ENCODE assay signal across 8 mouse cellular contexts in the genomic region with DNA sequence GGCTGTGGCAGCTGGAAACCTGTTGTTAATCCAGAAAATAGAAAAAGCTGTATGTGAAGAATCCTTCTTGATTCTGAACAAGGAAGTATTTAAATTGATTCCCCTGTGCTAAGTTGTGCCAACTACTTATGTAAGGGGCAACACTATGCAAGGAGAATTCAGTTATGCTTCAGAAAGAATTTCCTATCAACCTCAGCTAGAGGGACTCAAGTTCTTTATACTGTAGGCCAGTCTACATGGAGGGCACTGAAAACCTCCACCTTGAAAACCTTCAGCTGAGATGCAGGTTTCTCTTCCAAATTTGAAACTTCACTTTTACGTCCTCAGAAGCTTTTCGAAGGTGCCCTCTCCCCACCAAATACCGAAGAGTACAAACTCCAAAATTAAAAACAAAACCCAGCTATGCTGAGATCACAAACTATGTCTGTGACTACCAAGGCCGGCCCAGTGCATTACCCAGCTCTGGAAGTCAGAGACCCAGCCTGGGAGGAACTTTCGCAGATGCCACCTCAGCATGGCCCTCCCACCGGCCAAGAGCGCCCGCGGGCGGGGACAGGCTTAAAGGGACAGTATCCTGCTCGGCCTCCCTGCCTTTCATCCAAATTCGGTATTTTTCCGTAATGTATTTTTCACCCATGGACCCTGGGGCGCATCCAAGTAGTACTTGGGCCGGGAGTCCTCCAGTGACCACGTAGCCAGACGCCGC. TPM values are rescaled to one million over a fixed set of nuclear protein-coding genes. Genes with fewer than 3 reads are reported as not detected.
DNase-seq lines count a peak whose midpoint lies in the region; ATAC-seq and TF ChIP-seq lines count a peak whose summit lies in the region.

No protein-coding gene starts in this region.

- H3K9ac ChIP-seq in MEL (ENCODE audit: control insufficient read depth, low read depth, low read length, poor library complexity, severe bottlenecking): peak overlapping the region; percentile 94
- H3K9ac ChIP-seq in forebrain, embryonic 16.5 days (replicated peaks; ENCODE audit: low read depth, low read length): peak overlapping the region; percentile 83
- peak overlapping the region; percentile 91 for H3K9ac ChIP-seq in lung, embryonic 16.5 days (ENCODE audit: low read length)

- peak in 1 of 3 experiments; percentile 1; a peak in 1 of 6 replicates for TF ChIP-seq CTCF in MEL (IDR thresholded peaks at IDR 0.05 in 2 of 3, conservative IDR thresholded peaks at IDR 0.05 in 1 of 3; ENCODE audit: control insufficient read depth in 1 of 3, insufficient read depth in 1 of 3, low read depth in 2 of 3, low read length in 3 of 3, poor library complexity in 1 of 3, severe bottlenecking in 1 of 3)
- no peak; the same call in 1 of the 2 replicates for TF ChIP-seq CTCF in layer of hippocampus, adult 2 months (conservative IDR thresholded peaks at IDR 0.05)

- TF ChIP-seq RAD21 in MEL (IDR thresholded peaks at IDR 0.05; ENCODE audit: low read depth, low read length): no peak

- intact Hi-C loops in heart, postnatal 36 days (cut with DNase I): loop anchor here (1.0 kb wide), 1 partner anchor 34 kb away; a partner anchor contains a TSS

- H3K27me3 ChIP-seq in MEL (ENCODE audit: control insufficient read depth in 1 of 2, insufficient read depth in 2 of 2, low read length in 2 of 2): no peaks in the 10 kb centered on the region
- H3K27me3 ChIP-seq in forebrain, embryonic 16.5 days (replicated peaks; ENCODE audit: control insufficient read depth, insufficient read depth, low read length): no peaks in the 10 kb centered on the region
- no peaks in the 10 kb centered on the region for H3K27me3 ChIP-seq in lung, embryonic 16.5 days (ENCODE audit: control insufficient read depth, insufficient read depth, low read depth, low read length)

- WGBS in forebrain, embryonic 16.5 days: 4% methylated on average over 18 of the region's 18 CpGs
- WGBS in lung, embryonic 16.5 days: 2% methylated on average over 18 of the region's 18 CpGs

- H3K4me1 ChIP-seq in MEL (ENCODE audit: control insufficient read depth in 1 of 2, insufficient read depth in 2 of 2, low read length in 2 of 2): peaks cover 3 to 13% of the 10 kb centered on the region in 2 experiments; a peak in 3 of 4 replicates
- peaks cover 11% of the 10 kb centered on the region for H3K4me1 ChIP-seq in forebrain, embryonic 16.5 days (replicated peaks; ENCODE audit: control insufficient read depth, insufficient read depth, low read length)
- H3K4me1 ChIP-seq in lung, embryonic 16.5 days (replicated peaks; ENCODE audit: control insufficient read depth, insufficient read depth, low read length): peaks cover 11% of the 10 kb centered on the region

- H3K4me2 ChIP-seq in forebrain, embryonic 16.5 days (ENCODE audit: low read length): peak overlapping the region; percentile 99
- peak overlapping the region; percentile 58 for H3K4me2 ChIP-seq in lung, embryonic 16.5 days (ENCODE audit: low read depth, low read length)

- DNase-seq in MEL (ENCODE audit: low read depth, low spot score): peak; percentile 84
- peak; percentile 76 to 84 for DNase-seq in cerebellum, adult 18-20 months
- DNase-seq in heart, postnatal 36 days: peak; percentile 77 to 82
- DNase-seq in layer of hippocampus, adult 2 months (ENCODE audit: low spot score in 2 of 2): peak; percentile 40 to 49
- peak; percentile 49 for DNase-seq in ovary, postnatal 14 days (ENCODE audit: low spot score)
- DNase-seq in thymus, postnatal 14 days: peak; percentile 62

- no peak for TF ChIP-seq EP300 in MEL (IDR thresholded peaks at IDR 0.05; ENCODE audit: low read depth in 1 of 2, low read length in 2 of 2)

- ATAC-seq in forebrain, embryonic 16.5 days: peak; percentile 76
- peak; percentile 91 for ATAC-seq in lung, embryonic 16.5 days (ENCODE audit: low read depth)

- peaks cover 47% of the 10 kb centered on the region for H3K79me2 ChIP-seq in MEL (ENCODE audit: control insufficient read depth, insufficient read depth, low read length, poor library complexity)

- H3K27ac ChIP-seq in MEL (ENCODE audit: control insufficient read depth, low read depth, low read length): peak overlapping the region; percentile 66
- peak overlapping the region; percentile 67; the same call in 1 of the 2 replicates for H3K27ac ChIP-seq in forebrain, embryonic 16.5 days (ENCODE audit: low read length)
- H3K27ac ChIP-seq in layer of hippocampus, adult 2 months: peak overlapping the region; percentile 87
- peak overlapping the region; percentile 96 for H3K27ac ChIP-seq in lung, embryonic 16.5 days (ENCODE audit: low read length)

- no peak for TF ChIP-seq POLR2A in MEL (IDR thresholded peaks at IDR 0.05; ENCODE audit: control insufficient read depth in 1 of 2, insufficient read depth in 1 of 2, low read depth in 1 of 2, low read length in 2 of 2, poor library complexity in 1 of 2)

- peaks cover 21 to 23% of the 10 kb centered on the region in 2 experiments for H3K36me3 ChIP-seq in MEL (ENCODE audit: control insufficient read depth in 1 of 2, insufficient read depth in 2 of 2, low read length in 2 of 2)
- no peaks in the 10 kb centered on the region for H3K36me3 ChIP-seq in forebrain, embryonic 16.5 days (ENCODE audit: control insufficient read depth, insufficient read depth)
- peaks cover 16% of the 10 kb centered on the region for H3K36me3 ChIP-seq in lung, embryonic 16.5 days (ENCODE audit: control insufficient read depth, insufficient read depth, low read length)

- H3K9me3 ChIP-seq in MEL (replicated peaks; ENCODE audit: insufficient read depth, low read length): no peaks in the 10 kb centered on the region
- H3K9me3 ChIP-seq in forebrain, embryonic 16.5 days (ENCODE audit: control insufficient read depth, low read length): no peaks in the 10 kb centered on the region
- H3K9me3 ChIP-seq in lung, embryonic 16.5 days (ENCODE audit: control insufficient read depth, low read length): no peaks in the 10 kb centered on the region

- peak overlapping the region; percentile 95 to 97 for H3K4me3 ChIP-seq in MEL (ENCODE audit: control insufficient read depth in 1 of 2, insufficient read depth in 1 of 2, low read depth in 2 of 2, low read length in 2 of 2)
- H3K4me3 ChIP-seq in forebrain, embryonic 16.5 days (replicated peaks; ENCODE audit: low read length): peak overlapping the region; percentile 83
- peak overlapping the region; percentile 92 for H3K4me3 ChIP-seq in layer of hippocampus, adult 2 months
- peak overlapping the region; percentile 91 for H3K4me3 ChIP-seq in lung, embryonic 16.5 days (ENCODE audit: low read length)

TF ChIP-seq in MEL, 35 proteins besides CTCF, POLR2A, EP300 and RAD21:
- no peak for TF ChIP-seq MEF2A (IDR thresholded peaks at IDR 0.05; ENCODE audit: extremely low read depth, insufficient replicate concordance, low read depth, low read length, poor library complexity, severe bottlenecking)
- TF ChIP-seq TCF12 (IDR thresholded peaks at IDR 0.05; ENCODE audit: low read depth, low read length): no peak
- 0 out of 2 replicates have a peak, but pooled peaks have one; percentile 50 for TF ChIP-seq UBTF (IDR thresholded peaks at IDR 0.05; ENCODE audit: borderline replicate concordance, insufficient read depth, low read depth, low read length)
- peak; percentile 88 for TF ChIP-seq SIN3A (IDR thresholded peaks at IDR 0.05; ENCODE audit: low read length)
- 0 out of 2 replicates have a peak, but pooled peaks have one; percentile 56 for TF ChIP-seq MAZ (IDR thresholded peaks at IDR 0.05; ENCODE audit: low read depth, low read length)

RNA-seq across cellular contexts. Expression of a gene that starts 34.1 kb away (rescaled TPM):
- 141 and 160 TPM in 2 replicates for total RNA-seq in MEL (2012; rRNA removed)
- 1,000 to 10,000 TPM in 1 of 2 experiments, 100 to 1,000 TPM in 1; 271 to 1,954 TPM for polyA plus RNA-seq in MEL (2012; ENCODE audit: insufficient read depth in 1 of 2, insufficient read length in 2 of 2, low read depth in 1 of 2, low replicate concordance in 2 of 2, missing spikeins in 1 of 2)
- polyA plus RNA-seq in forebrain, embryonic 16.5 days (2015; fragmentation: Nextera tagmentation; extraction: Ambion mirVana): 61.6 and 62.8 TPM in 2 replicates
- total RNA-seq in heart, postnatal 36 days (2021): 100 to 1,000 TPM; 568 to 579 TPM
- 100 to 1,000 TPM; 137 to 148 TPM for total RNA-seq in layer of hippocampus, adult 2 months (2021)
- 160 and 172 TPM in 2 replicates for polyA plus RNA-seq in lung, embryonic 16.5 days (2015; fragmentation: Nextera tagmentation; extraction: Ambion mirVana)

Comparison
In these comparisons a context has a peak if more than half of its experiments do, and no peak if none do; other contexts are left out.
1. Peak in every context shown above with its lines: DNase-seq, ATAC-seq, H3K4me3 ChIP-seq and H3K27ac ChIP-seq.